Mouse (Mus musculus): ENCODE results near the gene Rheb.
"Not testable (repeated sequence)": the region's sequence is repeated elsewhere in the genome, so short reads cannot be mapped to it uniquely, and the experiment has no call there.

The Rheb gene

GRCm38 (mm10) chr5:24843103-24843475 lies 665 bp upstream of the Rheb start:
- no peak for DNase-seq (ENCODE audit: extremely low read depth, insufficient read length, low spot score)

- no peak for DNase-seq (ENCODE audit: extremely low read depth, insufficient read length, low spot score)
Measured at GRCm38 (mm10) chr5:24841662-24842273, 656 bp downstream of the Rheb start.

- DNase-seq (ENCODE audit: extremely low read depth, insufficient read length, low spot score): no peak
Measured at GRCm38 (mm10) chr5:24840975-24841431, 1.4 kb downstream of the Rheb start.

GRCm38 (mm10) chr5:24834491-24834890 lies 7.9 kb downstream of the Rheb start:
- DNase-seq (ENCODE audit: extremely low read depth, insufficient read length, low spot score): no peak

- DNase-seq (ENCODE audit: extremely low read depth, insufficient read length, low spot score): no peak
Measured at GRCm38 (mm10) chr5:24831912-24832311, 10.5 kb downstream of the Rheb start.

- no peak for DNase-seq (ENCODE audit: extremely low read depth, insufficient read length, low spot score)
Measured at GRCm38 (mm10) chr5:24828446-24828845, 14.0 kb downstream of the Rheb start.

GRCm38 (mm10) chr5:24827173-24827572 lies 15.3 kb downstream of the Rheb start:
- DNase-seq (ENCODE audit: extremely low read depth, insufficient read length, low spot score): no peak

GRCm38 (mm10) chr5:24826056-24826770 lies 16.2 kb downstream of the Rheb start:
- DNase-seq (ENCODE audit: extremely low read depth, insufficient read length, low spot score): no peak

GRCm38 (mm10) chr5:24825365-24826055 lies 16.9 kb downstream of the Rheb start:
- no peak for DNase-seq (ENCODE audit: extremely low read depth, insufficient read length, low spot score)

- no peak for DNase-seq (ENCODE audit: extremely low read depth, insufficient read length, low spot score)
Measured at GRCm38 (mm10) chr5:24823864-24824405, 18.5 kb downstream of the Rheb start.

GRCm38 (mm10) chr5:24822781-24823180 lies 19.6 kb downstream of the Rheb start:
- DNase-seq (ENCODE audit: extremely low read depth, insufficient read length, low spot score): no peak

GRCm38 (mm10) chr5:24822231-24822630 lies 20.2 kb downstream of the Rheb start:
- DNase-seq (ENCODE audit: extremely low read depth, insufficient read length, low spot score): not testable (repeated sequence)

- DNase-seq (ENCODE audit: extremely low read depth, insufficient read length, low spot score): peak; percentile 68
Measured at GRCm38 (mm10) chr5:24821403-24821841, 21.0 kb downstream of the Rheb start.

- no peak for DNase-seq (ENCODE audit: extremely low read depth, insufficient read length, low spot score)
Measured at GRCm38 (mm10) chr5:24820627-24821026, 21.8 kb downstream of the Rheb start.

- DNase-seq (ENCODE audit: extremely low read depth, insufficient read length, low spot score): no peak
Measured at GRCm38 (mm10) chr5:24817191-24817590, 25.2 kb downstream of the Rheb start.

GRCm38 (mm10) chr5:24813946-24814345 lies 28.5 kb downstream of the Rheb start:
- no peak for DNase-seq (ENCODE audit: extremely low read depth, insufficient read length, low spot score)

- DNase-seq (ENCODE audit: extremely low read depth, insufficient read length, low spot score): no peak
Measured at GRCm38 (mm10) chr5:24813005-24813404, 29.4 kb downstream of the Rheb start.

GRCm38 (mm10) chr5:24805222-24805621 lies 37.2 kb downstream of the Rheb start:
- DNase-seq (ENCODE audit: extremely low read depth, insufficient read length, low spot score): no peak

- DNase-seq (ENCODE audit: extremely low read depth, insufficient read length, low spot score): no peak
Measured at GRCm38 (mm10) chr5:24804661-24805060, 37.8 kb downstream of the Rheb start.

GRCm38 (mm10) chr5:24801841-24802624 lies 40.4 kb downstream of the Rheb start:
- no peak for DNase-seq (ENCODE audit: extremely low read depth, insufficient read length, low spot score)

GRCm38 (mm10) chr5:24800416-24800815 lies 42.0 kb downstream of the Rheb start:
- DNase-seq (ENCODE audit: extremely low read depth, insufficient read length, low spot score): no peak

Measured in 3134 (cell line).